In the genomic region with DNA sequence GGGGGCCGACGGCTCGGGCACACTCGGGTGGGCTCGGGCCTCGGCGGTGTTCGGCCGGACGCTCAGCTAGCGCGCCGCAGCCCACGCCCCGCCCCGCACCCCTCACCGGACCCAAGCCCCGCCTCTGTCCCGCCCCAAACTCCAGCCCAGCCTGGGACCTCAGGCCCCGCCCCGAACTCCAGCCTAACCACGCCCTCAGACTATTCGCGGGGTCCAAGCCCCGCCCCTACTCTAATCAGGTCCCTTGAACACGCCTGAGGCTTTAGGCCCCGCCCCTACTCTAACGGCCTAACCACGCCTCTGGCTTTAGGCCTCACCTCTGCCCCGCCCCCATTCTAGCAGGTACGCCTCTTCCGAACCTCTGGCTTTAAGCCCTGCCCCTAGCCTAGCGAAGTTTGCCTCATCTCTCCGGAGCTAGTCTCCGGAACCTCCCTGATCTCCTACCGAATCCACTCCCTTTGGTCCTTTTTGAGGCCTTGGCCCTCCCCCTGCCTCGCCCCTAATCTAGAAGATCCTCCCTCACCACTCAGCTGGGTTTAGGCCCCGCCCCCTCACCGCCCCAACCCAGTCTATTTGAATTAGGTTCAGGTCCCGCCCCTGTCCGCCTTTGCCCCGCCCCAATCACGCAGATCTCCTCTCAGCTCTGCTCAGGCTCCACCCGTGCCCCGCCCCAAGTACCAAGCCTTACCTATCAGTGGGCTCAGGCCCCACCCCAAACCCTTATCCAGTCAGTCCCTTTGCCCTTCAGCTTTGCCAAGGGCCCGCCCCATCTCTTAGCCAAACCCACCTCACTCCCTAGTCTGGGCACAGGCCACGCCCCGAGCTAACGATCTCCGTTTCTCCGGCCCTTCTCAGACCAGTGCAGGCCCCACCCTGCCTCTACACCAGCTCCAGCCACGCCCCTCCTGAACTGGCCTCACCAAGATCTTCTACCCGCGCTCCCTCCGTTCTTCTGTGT, we compare ENCODE assay signal across 8 mouse cellular contexts. TPM values are rescaled to one million over a fixed set of nuclear protein-coding genes. Genes with fewer than 3 reads are reported as not detected.
DNase-seq lines count a peak whose midpoint lies in the region; ATAC-seq lines count a peak whose summit lies in the region.

No protein-coding gene starts in this region.

- H3K27me3 ChIP-seq in lung, embryonic 16.5 days (ENCODE audit: control insufficient read depth, insufficient read depth, low read depth, low read length) = peaks cover 5% of the 10 kb centered on the region; the same call in 1 of the 2 replicates

- H3K27ac ChIP-seq in lung, embryonic 16.5 days (ENCODE audit: low read length) = peak overlapping the region; percentile 73

- H3K36me3 ChIP-seq in lung, embryonic 16.5 days (ENCODE audit: control insufficient read depth, insufficient read depth, low read length) = no peaks in the 10 kb centered on the region

- H3K4me2 ChIP-seq in lung, embryonic 16.5 days (ENCODE audit: low read depth, low read length) = peak overlapping the region; percentile 99

- DNase-seq in MEL-GATA-1-ER (ENCODE audit: extremely low read depth, low read depth) = peak; percentile 96
- DNase-seq in cerebellum, adult 8-10 months = peak; percentile 96
- DNase-seq in forelimb bud, embryonic 11.5 days (ENCODE audit: low read depth, low spot score) = peak; percentile 93
- peak; percentile 90 for DNase-seq in layer of hippocampus, adult 9-10 months (ENCODE audit: low spot score)
- peak; percentile 84 for DNase-seq in ovary, postnatal 10 days (ENCODE audit: low spot score)
- DNase-seq in thymus, postnatal 10 days (ENCODE audit: low spot score in 2 of 2) = peak; percentile 85 to 89

- peak; percentile 67 to 82 for ATAC-seq in hematopoietic stem cell, adult 5-6 weeks (replicated peaks in 1 of 2; ENCODE audit: insufficient read depth in 1 of 2, low FRiP score in 2 of 2, low TSS enrichment in 1 of 2, low read depth in 1 of 2, poor library complexity in 2 of 2, severe bottlenecking in 2 of 2)
- ATAC-seq in lung, embryonic 16.5 days (ENCODE audit: low read depth) = peak; percentile 93

- H3K9me3 ChIP-seq in lung, embryonic 16.5 days (ENCODE audit: control insufficient read depth, low read length) = no peaks in the 10 kb centered on the region

- peaks cover 5% of the 10 kb centered on the region for H3K4me1 ChIP-seq in lung, embryonic 16.5 days (replicated peaks; ENCODE audit: control insufficient read depth, insufficient read depth, low read length)

- peak overlapping the region; percentile 78 for H3K4me3 ChIP-seq in lung, embryonic 16.5 days (ENCODE audit: low read length)

- peak overlapping the region; percentile 76 for H3K9ac ChIP-seq in lung, embryonic 16.5 days (ENCODE audit: low read length)

- under 1% methylated on average over 53 of the region's 55 CpGs for WGBS in lung, embryonic 16.5 days

RNA-seq across cellular contexts. Expression of a gene that starts 0.6 kb away (rescaled TPM):
- total RNA-seq in hematopoietic stem cell, adult 5-6 weeks (2017) = 3.8 and 5.7 TPM in 2 replicates
- polyA plus RNA-seq in lung, embryonic 16.5 days (2015; fragmentation: Nextera tagmentation; extraction: Ambion mirVana) = 9.3 and 11.0 TPM in 2 replicates

Comparison
In these comparisons a context has a peak if more than half of its experiments do, and no peak if none do; other contexts are left out.
1. Peak in every context shown above with its lines: DNase-seq, ATAC-seq, H3K4me3 ChIP-seq and H3K27ac ChIP-seq.